Mouse (Mus musculus): ENCODE results near the gene Matn4. TPM values are rescaled to one million over a fixed set of nuclear protein-coding genes. Genes with fewer than 3 reads are reported as not detected.
"Not testable (repeated sequence)": the region's sequence is repeated elsewhere in the genome, so short reads cannot be mapped to it uniquely, and the experiment has no call there.

Matn4 gene
- total and polyA plus RNA-seq, 2 experiments = 0.05 to 0.09 TPM

DNA sequence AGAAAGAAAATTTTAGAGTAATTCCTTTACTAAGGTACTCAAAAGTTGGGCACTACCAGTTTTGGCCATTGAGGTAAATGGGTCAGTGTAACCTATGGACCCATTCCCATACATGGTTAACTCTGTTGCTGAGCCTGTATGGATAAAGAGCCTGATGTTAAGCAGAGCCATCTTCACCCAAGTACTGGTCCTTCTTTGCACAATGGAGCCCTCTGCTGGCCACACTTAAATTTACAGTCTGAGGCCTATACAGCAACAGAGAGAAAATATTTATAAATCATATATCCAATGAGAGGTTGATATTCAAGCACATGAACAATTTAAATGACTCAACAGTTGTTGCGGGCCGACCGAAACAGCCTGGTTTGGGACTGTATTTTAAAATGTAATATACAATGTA is 56.0 kb downstream of the Matn4 start:
- DNase-seq (ENCODE audit: extremely low read depth, low read depth, low spot score) = peak; percentile 24
- H3K4me3 ChIP-seq (ENCODE audit: insufficient read depth, low read depth, low read length) = no peak overlapping the region
- H3K79me2 ChIP-seq (ENCODE audit: control insufficient read depth, insufficient read depth, low read length) = no peaks in the 10 kb centered on the region
- H3K36me3 ChIP-seq (ENCODE audit: control insufficient read depth, insufficient read depth, low read length) = no peaks in the 10 kb centered on the region
- TF ChIP-seq CTCF (IDR thresholded peaks at IDR 0.05; ENCODE audit: low read depth, low read length) (0 out of 2 replicates have a peak, but pooled peaks have one; percentile 9), POLR2A (IDR thresholded peaks at IDR 0.05; ENCODE audit: extremely low read depth, insufficient read depth, low read length) (no peak)
- WGBS = 91% methylated on average over 3 of the region's 3 CpGs
- no peak overlapping the region for H3K9ac ChIP-seq (ENCODE audit: low read depth, low read length)
- no peak overlapping the region for H3K27ac ChIP-seq (replicated peaks; ENCODE audit: insufficient read depth, low read depth, low read length)
- H3K4me1 ChIP-seq (ENCODE audit: control insufficient read depth, insufficient read depth, low read length) = no peaks in the 10 kb centered on the region
- no peaks in the 10 kb centered on the region for H3K27me3 ChIP-seq (ENCODE audit: control insufficient read depth, insufficient read depth, low read length)

DNA sequence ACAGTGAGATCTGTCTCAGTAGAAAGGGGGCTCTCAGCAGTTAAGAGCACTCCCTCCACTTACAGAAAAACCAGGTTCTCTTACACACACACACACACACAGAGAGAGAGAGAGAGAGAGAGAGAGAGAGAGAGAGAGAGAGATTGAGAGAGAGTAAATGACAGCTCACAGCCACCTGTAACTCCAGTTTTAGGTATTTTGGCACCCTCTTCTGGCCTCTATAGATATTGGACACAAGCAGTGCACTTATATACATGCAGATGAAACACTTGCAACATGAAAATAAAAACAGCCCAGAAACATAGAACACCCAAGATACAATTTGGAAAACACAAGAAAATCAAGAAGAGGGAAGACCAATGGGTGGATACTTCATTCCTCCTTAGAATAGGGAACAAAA is 57.3 kb downstream of the Matn4 start:
- H3K27me3 ChIP-seq (ENCODE audit: control insufficient read depth, insufficient read depth, low read length); H3K36me3 ChIP-seq (ENCODE audit: control insufficient read depth, insufficient read depth, low read length); H3K79me2 ChIP-seq (ENCODE audit: control insufficient read depth, insufficient read depth, low read length); H3K9ac ChIP-seq (ENCODE audit: low read depth, low read length); DNase-seq (ENCODE audit: extremely low read depth, low read depth, low spot score); H3K4me3 ChIP-seq (ENCODE audit: insufficient read depth, low read depth, low read length); H3K4me1 ChIP-seq (ENCODE audit: control insufficient read depth, insufficient read depth, low read length); H3K27ac ChIP-seq (replicated peaks; ENCODE audit: insufficient read depth, low read depth, low read length): not testable (repeated sequence)

DNA sequence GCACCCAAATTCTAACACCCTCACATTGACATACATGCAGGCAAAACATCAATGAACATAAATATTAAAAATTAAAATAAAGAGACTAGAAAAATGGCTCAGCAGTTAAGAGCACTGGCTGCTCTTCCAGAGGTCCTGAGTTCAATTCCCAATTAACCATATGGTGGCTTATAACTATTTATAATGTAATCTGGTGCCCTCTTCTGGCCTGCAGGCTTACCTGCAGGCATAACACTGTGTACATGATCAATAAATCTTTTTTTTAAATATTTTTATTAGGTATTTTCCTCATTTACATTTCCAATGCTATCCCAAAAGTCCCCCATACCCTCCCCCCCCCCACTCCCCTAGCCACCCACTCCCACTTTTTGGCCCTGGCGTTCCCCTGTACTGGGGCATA is 61.2 kb downstream of the Matn4 start:
- not testable (repeated sequence) for DNase-seq (ENCODE audit: extremely low read depth, low read depth, low spot score); H3K27ac ChIP-seq (replicated peaks; ENCODE audit: insufficient read depth, low read depth, low read length); H3K79me2 ChIP-seq (ENCODE audit: control insufficient read depth, insufficient read depth, low read length); H3K9ac ChIP-seq (ENCODE audit: low read depth, low read length); H3K27me3 ChIP-seq (ENCODE audit: control insufficient read depth, insufficient read depth, low read length); H3K36me3 ChIP-seq (ENCODE audit: control insufficient read depth, insufficient read depth, low read length); H3K4me3 ChIP-seq (ENCODE audit: insufficient read depth, low read depth, low read length); H3K4me1 ChIP-seq (ENCODE audit: control insufficient read depth, insufficient read depth, low read length)
- 67% methylated on average over 1 of the region's 1 CpGs for WGBS
- peak; percentile 28; the same call in 1 of the 2 replicates for TF ChIP-seq CTCF (IDR thresholded peaks at IDR 0.05; ENCODE audit: low read depth, low read length)

Other genes starting within 250 kb of the Matn4 start
- not detected in 2 replicates for gene Kcns1, start 234.0 kb downstream of the Matn4 start, total RNA-seq (2014; rRNA removed)
- gene Kcns1, start 234.0 kb downstream of the Matn4 start, polyA plus RNA-seq (2012; rRNA removed) = not detected in 2 replicates
- gene Wfdc5, start 222.4 kb downstream of the Matn4 start, total RNA-seq (2014; rRNA removed) = not detected in 2 replicates
- gene Wfdc5, start 222.4 kb downstream of the Matn4 start, polyA plus RNA-seq (2012; rRNA removed) = not detected in 2 replicates
- gene Wfdc12, start 214.6 kb downstream of the Matn4 start, total RNA-seq (2014; rRNA removed) = not detected in 2 replicates
- gene Wfdc12, start 214.6 kb downstream of the Matn4 start, polyA plus RNA-seq (2012; rRNA removed) = not detected in 2 replicates
- not detected in 2 replicates for gene Wfdc15a, start 205.0 kb downstream of the Matn4 start, total RNA-seq (2014; rRNA removed)
- gene Wfdc15a, start 205.0 kb downstream of the Matn4 start, polyA plus RNA-seq (2012; rRNA removed) = not detected in 2 replicates
- 0.28 TPM in 1 of 2 replicates, not detected in the other for gene Wfdc15b, start 183.5 kb downstream of the Matn4 start, total RNA-seq (2014; rRNA removed)
- 0.24 TPM in 1 of 2 replicates, not detected in the other for gene Wfdc15b, start 183.5 kb downstream of the Matn4 start, polyA plus RNA-seq (2012; rRNA removed)
- gene Svs2, start 166.7 kb downstream of the Matn4 start, total RNA-seq (2014; rRNA removed) = not detected in 2 replicates
- gene Svs2, start 166.7 kb downstream of the Matn4 start, polyA plus RNA-seq (2012; rRNA removed) = not detected in 2 replicates
- gene Svs3b, start 148.5 kb downstream of the Matn4 start, total RNA-seq (2014; rRNA removed) = not detected in 2 replicates
- not detected in 2 replicates for gene Svs3b, start 148.5 kb downstream of the Matn4 start, polyA plus RNA-seq (2012; rRNA removed)
- gene Svs4, start 126.7 kb downstream of the Matn4 start, total RNA-seq (2014; rRNA removed) = not detected in 2 replicates
- not detected in 2 replicates for gene Svs4, start 126.7 kb downstream of the Matn4 start, polyA plus RNA-seq (2012; rRNA removed)
- gene Svs3a, start 115.9 kb downstream of the Matn4 start, total RNA-seq (2014; rRNA removed) = not detected in 2 replicates
- not detected in 2 replicates for gene Svs3a, start 115.9 kb downstream of the Matn4 start, polyA plus RNA-seq (2012; rRNA removed)
- gene Svs6, start 88.4 kb downstream of the Matn4 start, total RNA-seq (2014; rRNA removed) = not detected in 2 replicates
- not detected in 2 replicates for gene Svs6, start 88.4 kb downstream of the Matn4 start, polyA plus RNA-seq (2012; rRNA removed)
- not detected in 2 replicates for gene Svs5, start 72.4 kb downstream of the Matn4 start, total RNA-seq (2014; rRNA removed)
- gene Svs5, start 72.4 kb downstream of the Matn4 start, polyA plus RNA-seq (2012; rRNA removed) = not detected in 2 replicates
- gene Slpi, start 16.1 kb downstream of the Matn4 start, total RNA-seq (2014; rRNA removed) = 0.94 and 1.4 TPM in 2 replicates
- 4.5 and 5.7 TPM in 2 replicates for gene Slpi, start 16.1 kb downstream of the Matn4 start, polyA plus RNA-seq (2012; rRNA removed)
- 0.18 and 0.20 TPM in 2 replicates for gene Rbpjl, start 2.0 kb downstream of the Matn4 start, total RNA-seq (2014; rRNA removed)
- not detected in 2 replicates for gene Rbpjl, start 2.0 kb downstream of the Matn4 start, polyA plus RNA-seq (2012; rRNA removed)
- 511 and 573 TPM in 2 replicates for gene Sdc4, start 38.7 kb upstream of the Matn4 start, total RNA-seq (2014; rRNA removed)
- gene Sdc4, start 38.7 kb upstream of the Matn4 start, polyA plus RNA-seq (2012; rRNA removed) = 178 and 182 TPM in 2 replicates
- 33.7 and 40.9 TPM in 2 replicates for gene Sys1, start 51.8 kb upstream of the Matn4 start, total RNA-seq (2014; rRNA removed)
- 145 and 157 TPM in 2 replicates for gene Sys1, start 51.8 kb upstream of the Matn4 start, polyA plus RNA-seq (2012; rRNA removed)
- 0.46 TPM in 1 of 2 replicates, not detected in the other for gene Gm20458, start 55.8 kb upstream of the Matn4 start, total RNA-seq (2014; rRNA removed)
- gene Gm20458, start 55.8 kb upstream of the Matn4 start, polyA plus RNA-seq (2012; rRNA removed) = 11.7 and 14.2 TPM in 2 replicates
- not detected in 2 replicates for gene Trp53tg5, start 68.6 kb upstream of the Matn4 start, total RNA-seq (2014; rRNA removed)
- not detected in 2 replicates for gene Trp53tg5, start 68.6 kb upstream of the Matn4 start, polyA plus RNA-seq (2012; rRNA removed)
- 8.1 and 10.1 TPM in 2 replicates for gene Dbndd2, start 80.9 kb upstream of the Matn4 start, total RNA-seq (2014; rRNA removed)
- 7.6 and 9.5 TPM in 2 replicates for gene Dbndd2, start 80.9 kb upstream of the Matn4 start, polyA plus RNA-seq (2012; rRNA removed)
- 7.5 and 14.2 TPM in 2 replicates for gene Pigt, start 92.4 kb upstream of the Matn4 start, total RNA-seq (2014; rRNA removed)
- gene Pigt, start 92.4 kb upstream of the Matn4 start, polyA plus RNA-seq (2012; rRNA removed) = 56.7 and 63.7 TPM in 2 replicates
- gene Wfdc2, start 157.3 kb upstream of the Matn4 start, total RNA-seq (2014; rRNA removed) = 4.6 and 8.5 TPM in 2 replicates
- gene Wfdc2, start 157.3 kb upstream of the Matn4 start, polyA plus RNA-seq (2012; rRNA removed) = 9.9 and 18.9 TPM in 2 replicates
- not detected in 2 replicates for gene Spint3, start 168.3 kb upstream of the Matn4 start, total RNA-seq (2014; rRNA removed)
- gene Spint3, start 168.3 kb upstream of the Matn4 start, polyA plus RNA-seq (2012; rRNA removed) = not detected in 2 replicates
- not detected in 2 replicates for gene Wfdc6a, start 180.3 kb upstream of the Matn4 start, total RNA-seq (2014; rRNA removed)
- gene Wfdc6a, start 180.3 kb upstream of the Matn4 start, polyA plus RNA-seq (2012; rRNA removed) = 0.11 TPM in 1 of 2 replicates, not detected in the other
- gene Eppin, start 188.4 kb upstream of the Matn4 start, total RNA-seq (2014; rRNA removed) = not detected in 2 replicates
- not detected in 2 replicates for gene Eppin, start 188.4 kb upstream of the Matn4 start, polyA plus RNA-seq (2012; rRNA removed)
- not detected in 2 replicates for gene Wfdc6b, start 208.4 kb upstream of the Matn4 start, total RNA-seq (2014; rRNA removed)
- not detected in 2 replicates for gene Wfdc6b, start 208.4 kb upstream of the Matn4 start, polyA plus RNA-seq (2012; rRNA removed)
- gene Wfdc8, start 208.5 kb upstream of the Matn4 start, total RNA-seq (2014; rRNA removed) = not detected in 2 replicates
- not detected in 2 replicates for gene Wfdc8, start 208.5 kb upstream of the Matn4 start, polyA plus RNA-seq (2012; rRNA removed)
- gene Wfdc16, start 233.6 kb upstream of the Matn4 start, total RNA-seq (2014; rRNA removed) = not detected in 2 replicates
- gene Wfdc16, start 233.6 kb upstream of the Matn4 start, polyA plus RNA-seq (2012; rRNA removed) = 0.07 TPM in 1 of 2 replicates, not detected in the other